Mouse (Mus musculus) liver, postnatal 0 days (tissue): Measurements from ENCODE around the gene Ezh1.

Experiments
- CTCF ChIP-seq: sonication (generic); IDR thresholded peaks from 2 replicates; pipeline ENCODE4 v1.5.1; 2016; ENCODE audit warnings: antibody characterized with exemption, low read depth
- EP300 ChIP-seq: IDR thresholded peaks from 2 replicates; pipeline ENCODE4 v1.6.1; 2016; ENCODE audit warnings: antibody characterized with exemption, low read depth, mild to moderate bottlenecking

DNA sequence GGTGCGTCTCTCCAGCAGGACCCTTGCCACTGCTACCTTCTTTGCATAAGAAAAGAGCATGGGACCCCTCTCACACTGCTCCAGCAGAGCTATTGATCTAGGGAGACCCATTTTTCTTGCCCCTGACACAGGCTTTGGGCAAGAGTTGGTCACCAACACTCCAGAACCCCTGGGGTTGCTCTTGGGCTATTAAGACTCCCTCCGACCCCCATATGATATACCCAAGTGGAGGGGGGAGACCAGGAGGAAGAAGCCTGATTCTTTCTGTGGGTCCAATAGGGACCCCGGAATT lies 37.7 kb upstream of the Ezh1 start:
- no peak for TF ChIP-seq CTCF
- no peak for TF ChIP-seq EP300
